Mouse (Mus musculus) ES-Bruce4 (cell line): ENCODE measurements around the gene 2610028H24Rik.

Source experiments
- EP300 ChIP-seq: IDR thresholded peaks from 2 replicates; pipeline ENCODE4 v1.6.1; 2011; ENCODE audit warnings: low read depth, low read length; ENCODE audit not compliant: insufficient read depth
- POLR2A ChIP-seq: IDR thresholded peaks from one replicate; pipeline ENCODE4 v1.8.1; 2011; ENCODE audit warnings: low read length; ENCODE audit not compliant: insufficient read depth

- TF ChIP-seq EP300 (no peak; the same call in 1 of the 2 replicates), POLR2A (peak; percentile 54)
These were observed 6.4 kb upstream of the 2610028H24Rik start, which contains the start of gene Pcnt for GRCm38 (mm10) chr10:76442178-76443088.
